Mouse (Mus musculus) lung, embryonic 16.5 days (tissue): ENCODE results near the gene Zbbx. TPM values are rescaled to one million over a fixed set of nuclear protein-coding genes. Genes with fewer than 3 reads are reported as not detected.

Source experiments
- polyA plus RNA-seq: library from polyadenylated mRNA; unstranded; fragments of >200 nt; fragmentation: Nextera tagmentation; extraction: Ambion mirVana; gene quantifications from 2 replicates; pipeline ENCODE4 v1.2.1, GENCODE M21; 2015

Zbbx gene
- polyA plus RNA-seq, 1 experiment from 2014 or later: 1.7 TPM

Other genes starting within 250 kb of the Zbbx start
- not detected in 2 replicates for gene Serpini2, start 105.0 kb upstream of the Zbbx start, polyA plus RNA-seq